Mouse (Mus musculus) adrenal gland, postnatal 0 days (tissue): ENCODE measurements around the gene Usp4. TPM values are rescaled to one million over a fixed set of nuclear protein-coding genes. Genes with fewer than 3 reads are reported as not detected.

Experiments
- polyA plus RNA-seq: library from polyadenylated mRNA; unstranded; fragments of >200 nt; fragmentation: Nextera tagmentation; extraction: Ambion mirVana; gene quantifications from 2 replicates; pipeline ENCODE4 v1.2.1, GENCODE M21; 2015

Gene Usp4
- 44.6 and 58.2 TPM in 2 replicates for polyA plus RNA-seq

GRCm38 (mm10) chr9:108347540-108348289, at the start of gene Usp4:
TSS of gene Usp4 (plus strand) at chr9:108347853.

GRCm38 (mm10) chr9:108305629-108306520, 41.8 kb upstream of the Usp4 start, which contains the start of the genes Rhoa and Tcta:
TSS of gene Rhoa (plus strand) at chr9:108306129.
TSS of gene Tcta (minus strand) at chr9:108306160.

DNA sequence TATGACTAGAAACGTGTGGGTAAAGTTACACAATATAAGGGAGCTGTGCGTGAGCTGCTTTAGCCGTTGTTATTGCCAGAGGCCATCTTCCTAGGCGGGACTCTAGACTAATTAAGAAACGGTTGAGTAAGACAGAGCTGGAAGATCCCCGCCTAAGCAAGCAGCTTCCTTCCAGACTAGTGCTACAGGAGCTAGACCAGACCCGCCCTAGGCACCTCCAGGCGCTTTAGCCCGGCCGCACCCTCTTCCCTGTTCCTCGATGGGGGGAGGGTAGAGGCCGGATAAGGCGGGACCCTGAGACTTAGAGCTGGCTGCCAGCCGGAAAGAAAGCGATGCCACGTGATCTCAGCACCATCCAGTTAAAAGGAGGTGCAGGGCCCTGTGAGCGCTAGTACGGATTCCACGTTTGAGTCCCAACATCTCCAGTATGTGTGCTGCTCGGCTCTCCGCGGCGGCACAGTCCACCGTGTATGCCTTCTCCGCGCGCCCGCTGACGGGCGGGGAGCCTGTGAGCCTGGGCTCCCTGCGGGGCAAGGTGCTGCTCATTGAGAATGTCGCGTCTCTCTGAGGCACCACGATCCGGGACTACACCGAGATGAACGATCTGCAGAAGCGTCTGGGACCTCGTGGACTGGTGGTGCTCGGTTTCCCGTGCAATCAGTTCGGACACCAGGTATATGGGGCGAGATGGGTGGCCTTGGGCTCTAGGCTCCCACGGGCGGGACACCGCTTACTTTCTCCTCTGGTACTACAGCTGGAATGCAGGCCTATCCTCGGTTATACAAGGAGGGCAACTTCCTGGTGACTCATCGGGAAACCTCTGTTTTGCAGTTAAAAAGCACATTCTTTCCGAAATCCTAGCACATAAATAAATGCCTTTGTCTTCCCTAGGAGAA, 8.5 kb upstream of the Usp4 start, which contains the start of gene Gpx1:
Gpx1 (plus strand) TSS at position 18 of the 896 bp plus-strand sequence.

DNA sequence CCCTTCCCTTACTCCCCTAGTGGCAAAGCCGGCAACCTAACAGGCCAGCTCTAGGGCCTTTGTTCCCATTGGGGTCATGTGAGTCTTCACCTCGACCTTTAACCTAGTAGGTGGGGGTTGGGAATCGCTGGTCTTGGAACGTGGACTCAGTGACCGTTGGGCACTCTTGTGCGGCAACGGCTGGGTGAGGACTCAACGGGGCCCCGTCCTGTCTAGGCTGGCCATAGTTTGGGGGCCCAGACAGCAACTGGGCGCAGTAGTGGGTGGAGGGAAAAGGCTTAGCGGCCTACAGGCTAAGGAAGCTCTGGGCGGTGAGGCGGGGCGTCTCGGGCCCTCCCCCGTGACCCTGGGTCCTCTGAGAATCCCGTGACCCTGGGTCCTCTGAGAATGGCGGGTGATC, 45.0 kb downstream of the Usp4 start, which contains the start of gene 1700102P08Rik:
1700102P08Rik (plus strand) TSS at position 130 of the 400 bp plus-strand sequence.

DNA sequence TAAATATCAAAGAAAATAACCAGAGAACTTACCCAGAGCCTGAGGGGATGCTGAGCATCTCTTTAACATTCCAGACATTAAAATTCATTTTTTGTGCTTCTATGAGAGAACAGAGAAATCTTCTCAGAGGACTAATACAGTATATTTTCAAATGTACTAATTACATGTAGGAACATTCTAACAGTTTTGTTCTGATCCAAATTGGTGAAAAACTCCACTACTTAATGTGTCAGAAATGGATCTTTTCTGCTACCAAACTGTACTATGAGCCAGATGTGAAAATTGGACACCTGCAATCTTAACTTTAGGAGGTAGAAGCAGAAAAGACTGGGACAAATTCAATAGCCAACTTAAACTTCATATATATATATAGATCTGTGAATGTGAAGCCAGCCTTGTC, 80.7 kb downstream of the Usp4 start, which contains the start of gene Ccdc36:
Ccdc36 (minus strand) TSS at position 101 of the 400 bp plus-strand sequence.

GRCm38 (mm10) chr9:108436182-108436581, 88.5 kb downstream of the Usp4 start, which contains the start of gene BC048562:
TSS of gene BC048562 (plus strand) at chr9:108436482.

Other genes with a start within 250 kb of the Usp4 start
- gene Bsn, start 157.5 kb upstream of the Usp4 start, polyA plus RNA-seq, result 0.76 and 1.3 TPM in 2 replicates
- 72.2 and 83.2 TPM in 2 replicates for gene Dag1, start 83.9 kb upstream of the Usp4 start, polyA plus RNA-seq
- 33.2 and 37.4 TPM in 2 replicates for gene Nicn1, start 57.4 kb upstream of the Usp4 start, polyA plus RNA-seq
- gene Amt, start 51.0 kb upstream of the Usp4 start, polyA plus RNA-seq, result 6.1 and 6.2 TPM in 2 replicates
- gene Rhoa, start 41.7 kb upstream of the Usp4 start, polyA plus RNA-seq, result 326 and 429 TPM in 2 replicates
- 62.1 and 73.8 TPM in 2 replicates for gene Tcta, start 41.7 kb upstream of the Usp4 start, polyA plus RNA-seq
- gene Gpx1, start 8.9 kb upstream of the Usp4 start, polyA plus RNA-seq, result 1,366 and 1,515 TPM in 2 replicates
- 0.16 TPM in 1 of 2 replicates, not detected in the other for gene 1700102P08Rik, start 45.0 kb downstream of the Usp4 start, polyA plus RNA-seq
- gene Ccdc36, start 80.6 kb downstream of the Usp4 start, polyA plus RNA-seq, result 0.86 and 2.0 TPM in 2 replicates
- not detected in 2 replicates for gene BC048562, start 88.6 kb downstream of the Usp4 start, polyA plus RNA-seq
- 34.9 and 49.0 TPM in 2 replicates for gene Ccdc71, start 112.7 kb downstream of the Usp4 start, polyA plus RNA-seq
- 54.3 and 61.4 TPM in 2 replicates for gene Klhdc8b, start 113.7 kb downstream of the Usp4 start, polyA plus RNA-seq
- gene Lamb2, start 131.9 kb downstream of the Usp4 start, polyA plus RNA-seq, result 31.5 and 37.7 TPM in 2 replicates
- 36.9 and 72.1 TPM in 2 replicates for gene Usp19, start 142.7 kb downstream of the Usp4 start, polyA plus RNA-seq
- gene Qars, start 159.9 kb downstream of the Usp4 start, polyA plus RNA-seq, result 60.1 and 86.1 TPM in 2 replicates
- 70.3 and 91.3 TPM in 2 replicates for gene Qrich1, start 169.0 kb downstream of the Usp4 start, polyA plus RNA-seq
- 68.2 and 82.0 TPM in 2 replicates for gene Impdh2, start 212.4 kb downstream of the Usp4 start, polyA plus RNA-seq
- gene Ndufaf3, start 219.6 kb downstream of the Usp4 start, polyA plus RNA-seq, result 68.4 and 111 TPM in 2 replicates
- gene Dalrd3, start 222.0 kb downstream of the Usp4 start, polyA plus RNA-seq, result 95.0 and 107 TPM in 2 replicates
- 73.9 and 83.0 TPM in 2 replicates for gene Wdr6, start 230.9 kb downstream of the Usp4 start, polyA plus RNA-seq
- gene P4htm, start 249.8 kb downstream of the Usp4 start, polyA plus RNA-seq, result 17.3 and 18.2 TPM in 2 replicates